Mouse (Mus musculus) hindbrain, embryonic 12.5 days (tissue): ENCODE data around the gene Fam187a. TPM values are rescaled to one million over a fixed set of nuclear protein-coding genes. Genes with fewer than 3 reads are reported as not detected.
A peak's percentile ranks its signal among the peaks of the same experiment; 100 is the strongest.

Experiments used
- ATAC-seq: fragments of 200-750 bp; cut with Nextera tagmentation; 2 replicates; pipeline ENCODE4 v1.8.0; 2017; ENCODE audit warnings: moderate TSS enrichment; ENCODE audit not compliant: low FRiP score
- H3K27ac ChIP-seq: fragments of 300-500 bp; sonication (generic); 2 replicates; pipeline ENCODE4 v1.5.1; 2016; ENCODE audit warnings: mild to moderate bottlenecking
- H3K27me3 ChIP-seq: fragments of 300-500 bp; sonication (generic); 2 replicates; pipeline ENCODE4 v1.6.1; 2016; ENCODE audit warnings: mild to moderate bottlenecking
- H3K36me3 ChIP-seq: fragments of 300-500 bp; sonication (generic); 2 replicates; pipeline ENCODE4 v1.6.1; 2016; ENCODE audit warnings: mild to moderate bottlenecking
- H3K4me1 ChIP-seq: fragments of 300-500 bp; sonication (generic); 2 replicates; pipeline ENCODE4 v1.6.1; 2016
- H3K4me2 ChIP-seq: fragments of 300-500 bp; sonication (generic); replicated peaks from 2 replicates; pipeline ENCODE4 v1.6.1; 2016; ENCODE audit warnings: mild to moderate bottlenecking
- H3K4me3 ChIP-seq: fragments of 300-500 bp; sonication (generic); 2 replicates; pipeline ENCODE4 v1.5.1; 2016; ENCODE audit warnings: mild to moderate bottlenecking
- H3K9ac ChIP-seq: fragments of 300-500 bp; sonication (generic); 2 replicates; pipeline ENCODE4 v1.6.1; 2016; ENCODE audit warnings: mild to moderate bottlenecking, moderate library complexity
- H3K9me3 ChIP-seq: fragments of 300-500 bp; sonication (generic); replicated peaks from 2 replicates; pipeline ENCODE4 v1.6.1; 2016; ENCODE audit warnings: mild to moderate bottlenecking
- WGBS: fragments of 180-500 bp; shearing (Covaris S2); methylation state at CpG from one replicate; pipeline ENCODE4 v1.1.7; 2016; 5-methylcytosine and 5-hydroxymethylcytosine counted together
- polyA plus RNA-seq: library from polyadenylated mRNA; unstranded; fragments of >200 nt; fragmentation: Nextera tagmentation; extraction: Ambion mirVana; gene quantifications from 2 replicates; pipeline ENCODE4 v1.2.1, GENCODE M21; 2016

The Fam187a gene
- polyA plus RNA-seq, 1 experiment from 2014 or later, result not detected

DNA sequence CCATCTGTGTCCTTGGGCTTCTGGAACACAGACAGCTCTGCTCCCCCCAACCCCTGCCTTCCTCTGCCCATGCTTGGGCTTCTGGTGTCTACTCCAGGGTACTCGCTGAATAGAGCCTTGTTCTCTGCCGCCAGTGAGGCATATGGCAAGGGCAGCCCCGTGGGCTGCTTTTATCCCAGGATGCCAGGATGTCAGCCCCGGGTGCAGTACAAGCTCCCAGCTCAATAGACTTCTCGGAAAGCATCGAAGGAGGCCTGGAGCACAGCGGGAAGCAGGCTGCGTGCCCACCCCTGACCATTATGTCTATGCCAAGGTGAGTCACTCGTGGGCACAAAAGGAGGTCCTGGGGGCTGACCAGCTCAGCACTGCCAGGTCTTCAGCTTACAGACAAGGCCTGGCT, 13.4 kb downstream of the Fam187a start:
- H3K4me3 ChIP-seq, result no peak overlapping the region
- ATAC-seq, result no peak
- no peak overlapping the region for H3K4me2 ChIP-seq
- peaks cover 12% of the 10 kb centered on the region for H3K4me1 ChIP-seq
- no peak overlapping the region for H3K27ac ChIP-seq
- WGBS, result 65% methylated on average over 9 of the region's 9 CpGs
- no peaks in the 10 kb centered on the region for H3K9me3 ChIP-seq
- H3K36me3 ChIP-seq, result no peaks in the 10 kb centered on the region
- H3K27me3 ChIP-seq, result peaks cover 49% of the 10 kb centered on the region
- H3K9ac ChIP-seq, result no peak overlapping the region

DNA sequence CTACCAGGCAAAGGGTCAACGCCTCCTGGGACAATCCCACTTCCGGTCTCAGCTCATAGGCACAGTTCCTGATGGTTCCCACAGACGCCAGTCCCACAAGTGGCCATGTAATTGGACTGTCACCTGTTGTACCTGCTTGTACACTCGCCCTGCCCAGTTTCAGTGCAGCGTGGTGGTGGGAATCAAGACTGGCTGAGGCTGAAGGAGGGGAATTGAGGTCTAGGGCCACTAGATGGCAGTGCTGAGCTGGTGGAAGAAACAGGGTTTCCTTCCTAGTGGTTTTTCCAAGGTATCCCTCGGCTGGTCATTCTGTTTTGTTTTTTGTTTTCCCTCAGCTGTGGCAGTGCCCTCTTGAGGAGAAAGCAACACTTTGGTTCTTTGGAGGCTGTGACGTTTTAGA, 15.8 kb downstream of the Fam187a start, which contains the start of gene Gfap:
Gene Gfap (minus strand): TSS at position 150 of the 400 bp plus-strand sequence.
- peak; percentile 35; the same call in 1 of the 2 replicates for ATAC-seq
- H3K9ac ChIP-seq, result no peak within 1 kb of the TSS
- no peaks in the 10 kb centered on the region for H3K9me3 ChIP-seq
- no peak within 1 kb of the TSS for H3K27ac ChIP-seq
- H3K36me3 ChIP-seq, result peaks cover 5% of the 10 kb centered on the region; the same call in 1 of the 2 replicates
- 15% methylated on average over 7 of the region's 7 CpGs for WGBS
- H3K27me3 ChIP-seq, result peaks cover 26% of the 10 kb centered on the region
- H3K4me1 ChIP-seq, result peaks cover 15% of the 10 kb centered on the region
- H3K4me3 ChIP-seq, result no peak within 1 kb of the TSS
- H3K4me2 ChIP-seq, result no peak within 1 kb of the TSS

DNA sequence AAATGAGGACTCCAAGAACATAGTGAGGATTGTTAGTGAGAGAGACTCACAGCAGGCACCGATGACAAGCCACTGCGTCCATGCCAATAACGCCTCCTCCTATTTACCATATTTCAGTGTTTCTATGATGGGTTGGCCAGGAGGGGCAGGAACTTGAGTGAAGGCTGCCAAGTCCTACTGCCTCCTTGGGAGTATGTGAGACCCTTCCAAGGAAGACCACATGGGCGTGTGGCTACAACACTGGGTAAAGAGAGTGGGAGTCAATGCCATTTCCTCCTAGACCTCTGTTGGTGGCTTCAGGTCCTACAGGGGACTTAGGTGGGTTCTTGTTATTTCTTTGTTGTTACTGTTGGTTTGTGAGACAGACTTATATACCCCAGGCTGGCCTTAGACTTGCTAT, 16.2 kb downstream of the Fam187a start:
- H3K27ac ChIP-seq, result no peak overlapping the region
- peaks cover 15% of the 10 kb centered on the region for H3K4me1 ChIP-seq
- ATAC-seq, result peak; percentile 38; the same call in 1 of the 2 replicates
- peaks cover 10% of the 10 kb centered on the region; the same call in 1 of the 2 replicates for H3K36me3 ChIP-seq
- H3K27me3 ChIP-seq, result peaks cover 21% of the 10 kb centered on the region
- H3K9me3 ChIP-seq, result no peaks in the 10 kb centered on the region
- H3K4me2 ChIP-seq, result no peak overlapping the region
- H3K4me3 ChIP-seq, result no peak overlapping the region
- no peak overlapping the region for H3K9ac ChIP-seq
- WGBS, result 64% methylated on average over 4 of the region's 4 CpGs

DNA sequence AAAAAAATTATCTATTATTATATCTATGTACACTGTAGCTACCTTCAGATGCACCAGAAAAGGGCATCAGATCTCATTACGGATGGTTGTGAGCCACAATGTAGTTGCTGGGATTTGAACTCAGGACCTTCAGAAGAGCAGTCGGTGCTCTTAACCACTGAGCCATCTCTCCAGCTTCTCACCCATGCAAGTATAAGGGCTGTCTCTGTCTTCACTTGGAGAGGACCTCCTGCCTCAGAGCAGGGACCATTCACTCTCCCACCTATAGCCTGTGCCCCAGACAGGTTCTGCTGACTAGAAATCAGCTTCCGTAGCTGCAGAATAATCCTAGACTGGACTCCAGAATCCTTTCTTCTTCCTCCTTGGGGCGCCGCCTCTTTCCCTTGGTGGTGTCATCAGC, 17.1 kb downstream of the Fam187a start:
- Histone ChIP-seq H3K27me3 (peaks cover 13% of the 10 kb centered on the region), H3K4me3 (no peak overlapping the region), H3K36me3 (peaks cover 18% of the 10 kb centered on the region; the same call in 1 of the 2 replicates), H3K4me1 (peaks cover 15% of the 10 kb centered on the region), H3K27ac (no peak overlapping the region), H3K9ac (no peak overlapping the region), H3K9me3 (no peaks in the 10 kb centered on the region), H3K4me2 (no peak overlapping the region)
- WGBS, result 86% methylated on average over 5 of the region's 5 CpGs
- no peak for ATAC-seq

DNA sequence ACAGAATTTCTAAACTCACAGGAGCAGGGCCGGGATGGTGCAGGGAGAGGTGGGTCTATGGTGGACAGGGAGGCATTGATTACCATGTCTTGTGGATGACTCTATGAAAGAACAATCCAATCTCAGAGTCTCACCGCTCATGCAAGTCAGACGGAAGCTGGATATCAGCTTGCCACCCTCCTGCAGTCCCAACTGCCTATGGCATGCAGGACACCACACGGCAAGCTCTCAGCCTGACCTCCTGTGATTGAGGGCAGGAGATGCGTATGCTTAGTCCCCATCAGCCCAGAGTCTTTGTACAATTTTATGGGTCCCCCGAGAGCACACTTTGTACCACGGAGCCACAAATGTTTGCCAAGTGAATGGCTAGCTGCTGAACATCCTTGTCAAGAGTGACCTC, 18.7 kb downstream of the Fam187a start:
- no peak for ATAC-seq
- H3K27ac ChIP-seq, result no peak overlapping the region

DNA sequence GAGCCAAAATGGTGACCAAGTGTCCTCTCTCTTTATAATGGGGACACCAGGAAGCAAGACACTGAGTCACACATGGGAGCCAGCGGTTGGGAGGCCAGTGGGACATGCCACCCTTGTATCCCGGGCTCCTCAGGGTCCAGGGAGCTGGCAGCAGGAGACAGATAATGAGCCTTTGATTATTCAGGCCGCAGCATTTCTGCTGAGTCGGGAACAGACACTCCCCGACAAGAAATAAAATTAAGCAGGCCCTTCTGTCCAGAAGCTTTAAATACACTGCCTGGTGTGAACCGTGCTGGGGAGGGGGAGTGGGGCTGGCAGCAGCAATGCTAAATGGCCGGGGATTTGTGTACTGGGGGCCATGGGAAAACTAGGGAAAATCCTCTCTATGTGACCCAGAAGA, 26.4 kb downstream of the Fam187a start:
- peaks cover 84% of the 10 kb centered on the region for H3K36me3 ChIP-seq
- no peak for ATAC-seq

More for the DNA sequence above, 18.7 kb downstream of the Fam187a start:
- peaks cover 33% of the 10 kb centered on the region for H3K36me3 ChIP-seq
- no peak overlapping the region for H3K4me2 ChIP-seq
- peaks cover 6% of the 10 kb centered on the region; the same call in 1 of the 2 replicates for H3K4me1 ChIP-seq
- H3K9ac ChIP-seq, result no peak overlapping the region
- 77% methylated on average over 7 of the region's 7 CpGs for WGBS
- no peaks in the 10 kb centered on the region for H3K9me3 ChIP-seq
- peaks cover 4% of the 10 kb centered on the region for H3K27me3 ChIP-seq
- H3K4me3 ChIP-seq, result no peak overlapping the region

DNA sequence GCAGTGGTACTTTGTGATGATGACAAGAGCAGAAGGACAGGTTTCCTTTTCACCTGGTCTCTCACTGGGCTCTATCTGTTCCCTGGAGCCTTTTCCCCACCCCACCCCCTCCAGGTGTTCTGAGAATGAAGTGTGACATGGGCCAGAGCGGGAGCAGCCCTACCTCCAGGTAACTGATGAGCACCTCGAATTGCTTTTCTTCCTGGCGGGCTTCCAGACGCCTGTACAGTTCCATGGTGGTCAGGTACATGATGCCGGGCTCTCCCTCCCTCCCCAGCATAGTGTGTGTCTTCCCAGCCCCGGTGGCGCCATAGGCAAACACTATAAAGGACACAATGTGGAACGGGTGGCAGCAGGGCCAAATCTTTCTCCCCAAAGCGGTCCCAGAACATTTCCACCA, 30.4 kb downstream of the Fam187a start:
- H3K4me2 ChIP-seq, result no peak overlapping the region
- no peaks in the 10 kb centered on the region; the same call in 1 of the 2 replicates for H3K4me1 ChIP-seq
- H3K36me3 ChIP-seq, result peaks cover 48% of the 10 kb centered on the region
- H3K9me3 ChIP-seq, result no peaks in the 10 kb centered on the region
- no peak overlapping the region for H3K9ac ChIP-seq
- H3K27me3 ChIP-seq, result no peaks in the 10 kb centered on the region
- H3K4me3 ChIP-seq, result no peak overlapping the region
- ATAC-seq, result no peak
- H3K27ac ChIP-seq, result no peak overlapping the region
- 93% methylated on average over 9 of the region's 9 CpGs for WGBS

More for the DNA sequence above, 26.4 kb downstream of the Fam187a start:
- no peaks in the 10 kb centered on the region for H3K9me3 ChIP-seq
- H3K27ac ChIP-seq, result no peak overlapping the region
- H3K4me1 ChIP-seq, result no peaks in the 10 kb centered on the region; the same call in 1 of the 2 replicates
- no peak overlapping the region for H3K4me3 ChIP-seq
- no peak overlapping the region for H3K9ac ChIP-seq
- H3K27me3 ChIP-seq, result no peaks in the 10 kb centered on the region
- no peak overlapping the region for H3K4me2 ChIP-seq
- WGBS, result 77% methylated on average over 7 of the region's 7 CpGs

DNA sequence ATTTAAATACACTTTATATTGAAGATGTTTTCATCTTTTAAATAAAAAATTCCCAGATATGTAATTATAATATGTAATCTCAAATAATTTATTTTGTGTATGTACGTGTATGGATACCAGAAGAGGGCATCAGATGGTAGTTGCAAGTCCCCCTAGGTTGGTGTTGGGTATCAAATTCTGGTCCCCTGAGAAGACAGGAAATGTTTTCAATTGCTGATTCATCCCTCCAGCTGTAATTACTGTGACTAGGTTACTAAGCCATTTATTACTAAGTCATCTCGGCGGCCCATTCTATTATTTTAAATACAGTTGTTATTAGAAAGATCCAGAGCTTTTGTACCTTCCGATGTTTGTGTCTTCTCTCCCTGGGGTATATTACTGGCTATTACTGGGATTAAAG, 33.1 kb downstream of the Fam187a start:
- H3K9ac ChIP-seq, result no peak overlapping the region
- H3K27me3 ChIP-seq, result no peaks in the 10 kb centered on the region
- H3K27ac ChIP-seq, result no peak overlapping the region
- peaks cover 32% of the 10 kb centered on the region for H3K36me3 ChIP-seq
- no peak for ATAC-seq
- H3K4me2 ChIP-seq, result no peak overlapping the region
- 75% methylated on average over 4 of the region's 4 CpGs for WGBS
- H3K9me3 ChIP-seq, result no peaks in the 10 kb centered on the region
- H3K4me1 ChIP-seq, result peaks cover 18% of the 10 kb centered on the region
- H3K4me3 ChIP-seq, result no peak overlapping the region

DNA sequence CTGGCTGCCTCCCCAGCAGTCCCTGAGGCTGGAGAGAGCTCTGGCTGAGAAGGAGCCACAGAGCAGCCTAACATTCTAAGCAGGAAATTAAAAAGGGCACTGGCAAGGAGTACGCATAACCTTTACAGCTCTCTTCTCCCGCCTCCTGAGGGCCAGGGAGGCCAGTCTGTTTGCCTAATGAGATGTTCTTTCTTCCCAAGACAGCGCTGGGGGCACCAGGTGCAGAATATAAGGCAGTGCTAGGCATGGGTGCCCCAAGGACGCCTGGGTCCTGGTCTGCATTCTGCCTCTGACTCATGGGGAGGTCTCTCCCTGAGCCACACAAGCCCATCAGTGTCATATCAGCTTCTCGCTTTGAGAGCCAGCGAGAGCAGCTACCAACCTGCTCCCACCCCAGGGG, 36.5 kb downstream of the Fam187a start:
- Histone ChIP-seq H3K9me3 (no peaks in the 10 kb centered on the region), H3K9ac (no peak overlapping the region), H3K4me1 (peaks cover 25% of the 10 kb centered on the region), H3K36me3 (no peaks in the 10 kb centered on the region), H3K27ac (peak overlapping the region; percentile 52), H3K4me3 (no peak overlapping the region), H3K4me2 (0 out of 2 replicates have a peak overlapping the region, but pooled peaks have one; percentile 11), H3K27me3 (no peaks in the 10 kb centered on the region)
- ATAC-seq, result no peak
- WGBS, result 67% methylated on average over 6 of the region's 6 CpGs

DNA sequence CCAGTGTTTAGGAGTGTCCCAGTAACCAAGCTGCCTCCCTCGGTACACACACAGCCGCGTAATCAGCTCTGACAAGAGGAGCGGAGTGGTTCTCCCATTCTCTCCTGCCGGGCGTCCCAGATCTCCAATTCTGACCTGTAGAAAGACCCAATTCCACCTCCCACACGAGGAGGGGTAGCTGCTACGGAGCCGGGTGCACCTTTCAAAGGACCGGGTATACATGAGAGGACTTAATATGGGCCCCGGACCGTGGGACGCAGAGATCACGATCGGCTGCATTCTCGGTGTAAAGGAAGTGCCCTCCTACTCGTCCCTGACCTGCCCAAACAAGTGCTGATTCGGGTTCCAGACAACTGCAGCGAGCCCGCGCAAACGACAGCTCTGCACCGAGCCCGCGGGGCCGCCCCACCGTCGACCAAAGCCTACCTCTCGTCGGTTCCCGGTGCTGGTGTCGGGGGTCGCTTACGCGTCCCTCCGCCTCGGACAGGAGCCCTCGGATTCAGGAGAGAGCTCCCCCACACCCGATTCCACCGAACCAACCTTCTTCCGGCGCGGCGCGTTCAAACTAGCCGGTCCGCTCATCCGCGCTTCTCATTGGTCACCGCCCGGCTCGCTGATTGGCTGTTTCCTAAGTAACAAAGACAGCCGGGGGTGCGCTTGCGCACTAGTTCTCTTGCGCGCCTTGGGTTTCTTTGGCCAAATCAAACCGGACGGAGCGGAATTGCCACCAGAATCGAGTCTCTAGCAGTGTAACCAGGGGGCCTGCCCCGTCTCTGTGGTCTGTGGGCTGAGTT, 39.8 kb downstream of the Fam187a start, which contains the start of gene Kif18b:
Gene Kif18b (minus strand): TSS at position 568 of the 794 bp plus-strand sequence.
- H3K36me3 ChIP-seq, result no peaks in the 10 kb centered on the region
- H3K27me3 ChIP-seq, result no peaks in the 10 kb centered on the region
- peak within 1 kb of the TSS; percentile 70 for H3K9ac ChIP-seq
- H3K4me2 ChIP-seq, result peak within 1 kb of the TSS; percentile 74
- peak within 1 kb of the TSS; percentile 76 for H3K4me3 ChIP-seq
- under 1% methylated on average over 62 of the region's 62 CpGs for WGBS
- H3K4me1 ChIP-seq, result peaks cover 25% of the 10 kb centered on the region
- no peaks in the 10 kb centered on the region for H3K9me3 ChIP-seq
- ATAC-seq, result peak; percentile 88
- peak within 1 kb of the TSS; percentile 87 for H3K27ac ChIP-seq

DNA sequence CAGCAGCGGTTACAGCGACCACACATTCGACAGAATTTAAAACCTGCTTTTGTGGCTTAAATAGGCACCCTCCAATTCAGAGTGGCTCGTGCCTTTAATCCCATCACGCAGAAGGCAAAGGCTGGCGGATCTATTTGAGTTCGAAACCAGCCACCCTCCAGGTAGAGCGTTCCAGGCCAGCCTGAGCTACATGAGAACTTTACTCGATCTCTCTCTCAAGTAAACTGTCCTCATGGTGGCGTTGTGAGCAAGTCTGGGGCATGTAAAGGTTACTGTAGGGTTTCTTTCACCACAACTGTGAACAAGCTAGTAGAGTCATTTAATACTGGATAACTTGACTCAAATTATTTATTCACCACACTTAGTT, 40.4 kb downstream of the Fam187a start:
- H3K9ac ChIP-seq, result peak overlapping the region; percentile 23; the same call in 1 of the 2 replicates
- H3K27me3 ChIP-seq, result no peaks in the 10 kb centered on the region
- 3% methylated on average over 10 of the region's 10 CpGs for WGBS
- peak overlapping the region; percentile 74 for H3K4me2 ChIP-seq
- H3K27ac ChIP-seq, result peak overlapping the region; percentile 87
- no peaks in the 10 kb centered on the region for H3K9me3 ChIP-seq
- H3K36me3 ChIP-seq, result no peaks in the 10 kb centered on the region
- H3K4me1 ChIP-seq, result peaks cover 25% of the 10 kb centered on the region
- H3K4me3 ChIP-seq, result peak overlapping the region; percentile 76
- ATAC-seq, result peak; percentile 43; the same call in 1 of the 2 replicates

DNA sequence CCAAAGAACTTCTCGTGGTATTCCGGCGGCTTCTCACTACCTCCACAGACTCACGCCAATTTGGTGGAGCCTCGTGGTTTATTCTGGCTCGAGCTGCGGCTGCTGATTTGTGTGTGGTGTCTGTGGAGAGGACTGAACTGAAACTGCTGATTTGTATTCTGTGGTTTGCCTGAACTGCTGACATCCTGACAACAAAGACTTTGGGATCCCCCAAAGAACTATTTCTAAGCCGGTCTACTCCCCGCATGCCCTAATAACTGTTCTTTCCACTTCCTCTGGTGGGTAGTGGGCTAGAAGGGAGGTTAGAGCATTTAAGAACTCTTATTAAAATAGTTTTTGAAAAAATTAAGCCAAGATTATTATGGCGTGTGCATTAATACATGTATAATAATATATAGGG, 45.7 kb downstream of the Fam187a start:
- ATAC-seq, result no peak
- no peaks in the 10 kb centered on the region for H3K4me1 ChIP-seq
- 93% methylated on average over 10 of the region's 10 CpGs for WGBS
- 0 out of 2 replicates have a peak, but pooled peaks cover 4% of the 10 kb centered on the region for H3K27me3 ChIP-seq
- no peaks in the 10 kb centered on the region for H3K36me3 ChIP-seq
- no peak overlapping the region for H3K4me2 ChIP-seq
- no peak overlapping the region for H3K9ac ChIP-seq
- no peaks in the 10 kb centered on the region for H3K9me3 ChIP-seq
- H3K27ac ChIP-seq, result no peak overlapping the region
- no peak overlapping the region for H3K4me3 ChIP-seq
